Mouse (Mus musculus) forebrain, embryonic 14.5 days (tissue): Measurements from ENCODE around the gene Wnt4. TPM values are rescaled to one million over a fixed set of nuclear protein-coding genes. Genes with fewer than 3 reads are reported as not detected.

Experiments
- ATAC-seq: fragments of 200-750 bp; cut with Nextera tagmentation; 2 replicates; pipeline ENCODE4 v1.8.0; 2017; ENCODE audit warnings: mild to moderate bottlenecking, moderate library complexity
- DNase-seq: peaks from one replicate; pipeline ENCODE4 v3.0.0-alpha.2; 2015; ENCODE audit warnings: low spot score
- H3K27ac ChIP-seq: fragments of 300-500 bp; sonication (generic); 2 replicates; pipeline ENCODE4 v1.5.1; 2014; ENCODE audit warnings: low read depth, mild to moderate bottlenecking, control low read depth, low read length, moderate library complexity
- H3K27me3 ChIP-seq: fragments of 300-500 bp; sonication (generic); replicated peaks from 2 replicates; pipeline ENCODE4 v1.6.1; 2014; ENCODE audit warnings: low read length, control low read depth, mixed read lengths; ENCODE audit not compliant: control insufficient read depth, insufficient read depth
- H3K36me3 ChIP-seq: fragments of 300-500 bp; sonication (generic); 2 replicates; pipeline ENCODE4 v1.6.1; 2014; ENCODE audit warnings: low read length, control low read depth; ENCODE audit not compliant: control insufficient read depth, insufficient read depth
- H3K4me1 ChIP-seq: fragments of 300-500 bp; sonication (generic); 2 replicates; pipeline ENCODE4 v1.6.1; 2014; ENCODE audit warnings: antibody characterized with exemption, low read length, control low read depth; ENCODE audit not compliant: control insufficient read depth, insufficient read depth
- H3K4me2 ChIP-seq: fragments of 300-500 bp; sonication (generic); 2 replicates; pipeline ENCODE4 v1.6.1; 2014; ENCODE audit warnings: mild to moderate bottlenecking, control low read depth, low read length
- H3K4me3 ChIP-seq: fragments of 300-500 bp; sonication (generic); 2 replicates; pipeline ENCODE4 v1.5.1; 2014; ENCODE audit warnings: low read depth, low read length, control low read depth
- H3K9ac ChIP-seq: fragments of 300-500 bp; sonication (generic); 2 replicates; pipeline ENCODE4 v1.6.1; 2014; ENCODE audit warnings: mild to moderate bottlenecking, low read length, control low read depth, moderate library complexity
- H3K9me3 ChIP-seq: fragments of 300-500 bp; sonication (generic); replicated peaks from 2 replicates; pipeline ENCODE4 v1.6.1; 2016; ENCODE audit warnings: low read length, control low read depth, mixed read lengths; ENCODE audit not compliant: control insufficient read depth
- WGBS: fragments of 180-500 bp; shearing (Covaris S2); extraction: QIAGEN DNeasy Blood & Tissue Kit; methylation state at CpG from one replicate; pipeline ENCODE4 v1.1.7; 2014; 5-methylcytosine and 5-hydroxymethylcytosine counted together
- polyA plus RNA-seq: library from polyadenylated mRNA; unstranded; fragments of >200 nt; fragmentation: Nextera tagmentation; extraction: Ambion mirVana; gene quantifications from 2 replicates; pipeline ENCODE4 v1.2.1, GENCODE M21; 2014

Gene Wnt4
- polyA plus RNA-seq, 1 experiment from 2014 or later: 0.80 TPM

DNA sequence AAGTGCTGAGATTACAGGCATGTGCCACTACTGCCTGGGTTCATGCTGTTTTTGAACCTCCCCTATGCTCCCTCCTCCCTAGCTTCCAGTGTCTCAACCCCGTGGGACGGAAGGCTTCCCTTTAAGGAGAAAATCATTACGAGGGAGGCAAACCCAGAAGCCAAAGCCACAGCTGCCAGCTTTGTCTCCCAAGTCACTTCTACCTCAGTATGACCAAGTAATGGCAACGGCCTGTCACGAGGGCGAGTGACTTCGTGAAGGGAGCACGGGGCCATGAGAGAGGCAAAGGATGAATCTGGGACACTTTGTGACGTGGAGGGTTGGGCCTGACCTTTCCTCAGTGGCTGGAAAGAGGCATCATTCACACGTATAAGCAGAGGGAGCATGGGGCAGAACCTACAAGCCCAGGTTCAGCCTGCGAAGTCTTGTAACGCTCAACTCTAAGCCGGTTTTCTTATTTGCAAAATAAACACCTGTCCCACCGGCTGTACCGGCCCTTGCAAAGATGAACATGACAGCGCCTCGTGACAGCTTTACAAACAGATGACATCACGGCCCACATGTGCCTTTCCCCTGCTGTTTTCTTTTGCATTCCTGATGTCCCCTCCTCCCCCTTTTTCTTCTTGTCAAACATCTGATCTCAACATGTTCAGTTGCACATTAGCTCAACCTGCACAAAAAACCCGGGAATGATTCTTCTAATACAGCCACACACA, 29.9 kb downstream of the Wnt4 start:
- no peaks in the 10 kb centered on the region for H3K27me3 ChIP-seq
- no peak overlapping the region; the same call in 1 of the 2 replicates for H3K9ac ChIP-seq
- H3K4me2 ChIP-seq: no peak overlapping the region
- no peaks in the 10 kb centered on the region for H3K36me3 ChIP-seq
- ATAC-seq: peak; percentile 18; the same call in 1 of the 2 replicates
- DNase-seq: peak; percentile 23
- no peaks in the 10 kb centered on the region for H3K4me1 ChIP-seq
- no peaks in the 10 kb centered on the region for H3K9me3 ChIP-seq
- H3K27ac ChIP-seq: no peak overlapping the region
- no peak overlapping the region for H3K4me3 ChIP-seq
- WGBS: 79% methylated on average over 19 of the region's 19 CpGs

DNA sequence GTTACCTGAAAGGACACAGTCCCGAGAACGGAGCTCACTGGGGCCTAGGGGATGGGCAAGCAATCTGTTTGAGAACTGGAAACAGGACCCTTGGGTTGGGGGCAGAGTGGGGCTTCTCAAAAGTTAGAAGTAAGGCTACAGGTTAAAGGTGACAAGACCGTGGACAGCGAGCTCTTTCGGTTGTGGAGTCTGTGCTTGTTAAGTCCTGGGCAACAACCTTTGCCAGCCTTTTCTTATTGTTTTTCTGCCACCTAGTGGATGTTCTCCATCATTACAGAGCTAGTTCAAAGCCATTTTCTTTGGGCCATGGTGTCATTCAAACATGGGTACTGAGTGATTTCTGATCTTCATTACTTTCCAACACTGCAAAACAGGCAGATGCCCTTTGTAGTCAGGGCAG, 31.1 kb downstream of the Wnt4 start:
- H3K4me3 ChIP-seq: no peak overlapping the region
- H3K9me3 ChIP-seq: no peaks in the 10 kb centered on the region
- H3K27me3 ChIP-seq: no peaks in the 10 kb centered on the region
- no peak for ATAC-seq
- no peak overlapping the region for H3K27ac ChIP-seq
- H3K9ac ChIP-seq: no peak overlapping the region
- H3K36me3 ChIP-seq: no peaks in the 10 kb centered on the region
- 59% methylated on average over 5 of the region's 5 CpGs for WGBS
- peak; percentile 78 for DNase-seq
- no peak overlapping the region for H3K4me2 ChIP-seq
- no peaks in the 10 kb centered on the region for H3K4me1 ChIP-seq

DNA sequence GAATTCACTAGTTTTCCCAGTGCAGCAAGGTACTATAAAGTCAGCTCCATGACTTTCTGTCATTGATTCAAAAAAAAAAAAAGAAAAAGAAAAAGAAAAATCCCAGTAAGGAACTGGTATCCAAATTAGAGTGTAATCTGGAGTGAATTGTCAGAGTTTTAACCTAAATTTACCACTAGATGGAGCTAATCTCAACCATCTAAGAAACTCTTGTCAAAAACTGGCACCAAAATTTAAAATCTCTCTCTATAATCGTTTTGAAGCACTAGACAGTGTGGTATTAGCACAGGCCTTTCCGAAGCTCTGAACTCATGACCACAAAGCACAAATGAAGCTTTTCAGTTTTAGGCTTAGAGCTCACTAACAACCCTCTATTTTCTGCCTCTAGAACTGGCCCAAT, 36.2 kb downstream of the Wnt4 start:
- peak; percentile 79 for DNase-seq

DNA sequence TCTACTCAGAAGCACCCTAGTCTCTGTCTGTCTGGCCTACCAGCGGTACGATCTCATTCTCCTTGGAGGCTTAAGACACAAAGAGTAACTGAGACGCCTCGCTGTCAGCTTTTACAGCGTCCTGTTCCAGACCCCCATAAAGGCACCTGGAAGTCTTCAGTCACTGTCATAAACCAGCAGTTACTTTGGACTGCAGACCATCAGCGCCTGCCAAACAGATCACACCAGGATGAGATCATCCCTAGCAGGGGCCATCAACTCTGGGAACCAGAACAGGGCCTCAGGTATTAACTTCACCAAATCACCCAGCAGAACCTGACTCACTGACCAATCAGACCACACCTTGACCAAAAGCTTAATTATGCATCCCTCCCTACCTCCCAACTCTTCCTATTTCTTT, 37.3 kb downstream of the Wnt4 start:
- no peak overlapping the region for H3K4me3 ChIP-seq
- H3K9me3 ChIP-seq: no peaks in the 10 kb centered on the region
- no peak overlapping the region for H3K4me2 ChIP-seq
- H3K36me3 ChIP-seq: peaks cover 17% of the 10 kb centered on the region
- ATAC-seq: no peak
- no peaks in the 10 kb centered on the region for H3K4me1 ChIP-seq
- H3K27me3 ChIP-seq: no peaks in the 10 kb centered on the region
- no peak for DNase-seq
- H3K27ac ChIP-seq: no peak overlapping the region
- no peak overlapping the region for H3K9ac ChIP-seq
- 84% methylated on average over 6 of the region's 6 CpGs for WGBS

More for the DNA sequence above, 36.2 kb downstream of the Wnt4 start:
- no peak overlapping the region for H3K4me3 ChIP-seq
- H3K4me1 ChIP-seq: no peaks in the 10 kb centered on the region
- peaks cover 9% of the 10 kb centered on the region; the same call in 1 of the 2 replicates for H3K36me3 ChIP-seq
- 57% methylated on average over 2 of the region's 2 CpGs for WGBS
- H3K27ac ChIP-seq: no peak overlapping the region
- H3K27me3 ChIP-seq: no peaks in the 10 kb centered on the region
- no peak for ATAC-seq
- no peak overlapping the region for H3K9ac ChIP-seq
- H3K4me2 ChIP-seq: no peak overlapping the region
- H3K9me3 ChIP-seq: no peaks in the 10 kb centered on the region

DNA sequence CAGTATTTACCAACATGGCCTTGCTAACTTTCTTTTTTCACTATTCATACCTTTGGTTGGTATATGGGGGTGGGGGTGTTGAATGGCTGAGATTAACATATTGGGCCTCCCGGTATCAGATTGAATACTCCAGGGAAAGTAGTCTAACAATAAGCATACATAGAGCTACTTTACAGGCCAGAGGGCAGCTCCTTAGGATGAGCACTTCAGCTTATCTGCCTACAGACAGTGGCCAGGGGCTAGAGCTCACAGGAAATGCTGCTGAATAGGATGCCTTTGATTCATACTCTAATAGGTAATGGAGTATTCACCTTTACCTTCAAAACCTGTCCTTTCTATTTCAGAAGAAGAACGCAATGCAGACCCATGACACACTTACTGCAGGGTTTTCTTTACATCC, 37.8 kb downstream of the Wnt4 start:
- 89% methylated on average over 2 of the region's 2 CpGs for WGBS
- Histone ChIP-seq H3K4me2 (no peak overlapping the region), H3K36me3 (peaks cover 20% of the 10 kb centered on the region), H3K9me3 (no peaks in the 10 kb centered on the region), H3K27me3 (no peaks in the 10 kb centered on the region), H3K9ac (no peak overlapping the region), H3K4me1 (no peaks in the 10 kb centered on the region), H3K4me3 (no peak overlapping the region), H3K27ac (no peak overlapping the region)
- ATAC-seq: no peak
- no peak for DNase-seq

DNA sequence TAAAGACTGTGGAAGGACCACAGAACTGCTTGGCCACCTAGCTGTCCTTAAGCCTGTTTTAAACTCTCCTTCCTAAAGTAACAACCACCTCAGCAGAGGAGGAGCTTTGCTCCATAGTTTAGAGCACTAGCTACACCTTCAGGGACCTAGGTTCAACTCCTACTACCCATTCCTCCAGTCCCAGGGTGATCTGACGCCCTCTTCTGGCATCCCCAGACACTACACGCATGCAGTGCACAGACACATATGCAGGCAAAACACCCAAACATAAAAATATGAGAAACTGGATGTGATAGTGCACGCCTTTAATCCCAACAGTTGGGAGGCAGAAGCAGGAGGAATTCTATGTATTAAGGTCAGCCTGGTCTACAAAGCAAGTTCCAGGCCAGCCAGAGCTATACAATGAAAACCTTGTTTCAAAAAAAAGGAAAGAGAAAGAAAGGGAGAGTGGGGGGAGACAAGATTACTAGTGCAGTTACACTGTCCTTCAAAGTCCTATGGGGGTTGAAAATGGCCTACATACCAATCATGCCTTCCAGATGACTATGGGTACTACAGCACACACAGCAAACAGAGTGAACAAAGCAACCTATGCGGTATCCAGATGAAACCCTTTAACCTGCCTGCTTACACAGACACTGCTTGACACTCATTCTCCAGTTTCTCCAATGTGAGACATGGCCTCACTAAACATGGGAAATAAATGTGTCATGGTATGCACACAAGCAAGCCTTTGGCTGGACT, 38.9 kb downstream of the Wnt4 start:
- Histone ChIP-seq H3K27me3 (no peaks in the 10 kb centered on the region), H3K9ac (no peak overlapping the region), H3K9me3 (no peaks in the 10 kb centered on the region), H3K4me3 (no peak overlapping the region), H3K27ac (no peak overlapping the region), H3K36me3 (peaks cover 29% of the 10 kb centered on the region), H3K4me1 (no peaks in the 10 kb centered on the region), H3K4me2 (no peak overlapping the region)
- DNase-seq (no peak), ATAC-seq (no peak)
- 81% methylated on average over 4 of the region's 4 CpGs for WGBS

DNA sequence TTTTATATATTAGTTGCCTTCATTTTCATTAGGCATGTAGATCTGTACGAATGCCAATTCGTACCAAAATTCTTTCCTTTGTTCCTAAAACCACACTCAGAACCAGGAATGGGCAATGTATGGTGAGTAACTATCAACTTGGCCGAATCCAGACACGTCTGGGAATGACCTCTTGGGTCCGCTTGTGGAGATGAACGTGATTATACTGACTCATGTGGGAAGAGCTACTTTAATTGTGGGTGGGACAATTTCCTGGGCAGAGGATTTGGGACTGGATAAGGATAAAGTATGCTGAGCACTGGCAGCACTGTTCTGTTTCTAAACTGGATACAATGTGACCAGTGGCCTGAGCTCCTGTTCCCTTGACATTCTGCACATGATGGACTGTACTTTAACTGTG, 47.6 kb downstream of the Wnt4 start:
- Histone ChIP-seq H3K27ac (no peak overlapping the region), H3K4me2 (no peak overlapping the region), H3K9ac (no peak overlapping the region), H3K4me1 (no peaks in the 10 kb centered on the region), H3K4me3 (no peak overlapping the region), H3K9me3 (no peaks in the 10 kb centered on the region), H3K27me3 (no peaks in the 10 kb centered on the region), H3K36me3 (peaks cover 56% of the 10 kb centered on the region)
- 92% methylated on average over 6 of the region's 6 CpGs for WGBS
- DNase-seq: no peak
- no peak for ATAC-seq

DNA sequence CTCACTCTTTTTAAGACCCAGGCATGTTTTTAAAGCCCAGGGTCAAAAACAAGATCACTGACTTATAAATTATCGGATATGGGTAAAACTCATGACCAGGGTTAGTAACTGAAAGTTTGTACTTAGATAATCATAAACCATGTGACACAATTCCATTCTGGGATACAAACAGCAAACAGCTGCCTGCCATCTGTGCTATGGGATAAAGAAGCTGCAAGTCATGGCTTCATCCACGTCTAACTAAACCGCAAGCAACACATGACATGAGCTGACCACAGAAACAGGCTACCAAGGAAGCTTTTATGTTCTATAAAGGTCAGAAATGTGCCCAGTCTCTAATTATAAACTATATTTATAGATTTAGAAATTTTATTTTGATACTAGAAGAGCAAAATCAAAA, 49.2 kb downstream of the Wnt4 start:
- Histone ChIP-seq H3K36me3 (peaks cover 49% of the 10 kb centered on the region), H3K27me3 (no peaks in the 10 kb centered on the region), H3K4me1 (no peaks in the 10 kb centered on the region), H3K4me3 (no peak overlapping the region), H3K4me2 (no peak overlapping the region), H3K9me3 (no peaks in the 10 kb centered on the region), H3K9ac (no peak overlapping the region), H3K27ac (no peak overlapping the region)
- ATAC-seq (no peak), DNase-seq (no peak)
- WGBS: 93% methylated on average over 3 of the region's 3 CpGs

DNA sequence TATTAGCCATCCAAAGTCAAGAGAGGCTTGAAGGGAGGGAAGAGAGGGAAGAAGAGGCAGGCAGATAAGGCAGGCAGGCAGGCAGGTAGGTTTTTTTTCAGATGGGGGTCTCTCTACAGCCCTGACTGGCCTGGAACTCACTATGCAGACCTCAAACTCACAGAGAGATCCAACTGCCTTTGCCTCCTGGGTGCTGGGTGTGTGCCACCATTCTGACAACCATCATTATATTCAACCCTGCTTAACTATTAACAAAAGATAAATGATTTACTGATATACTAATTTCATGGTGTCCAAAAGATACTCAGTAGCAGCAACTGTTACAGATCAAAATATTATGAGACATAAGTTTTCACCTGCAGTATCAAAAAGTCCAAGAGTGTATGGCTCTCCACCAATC, 54.8 kb downstream of the Wnt4 start:
- DNase-seq: no peak
- H3K4me2 ChIP-seq: no peak overlapping the region
- no peaks in the 10 kb centered on the region for H3K27me3 ChIP-seq
- no peaks in the 10 kb centered on the region for H3K9me3 ChIP-seq
- no peak for ATAC-seq
- H3K9ac ChIP-seq: no peak overlapping the region
- H3K4me3 ChIP-seq: no peak overlapping the region
- peaks cover 62% of the 10 kb centered on the region for H3K36me3 ChIP-seq
- no peak overlapping the region for H3K27ac ChIP-seq
- no peaks in the 10 kb centered on the region for H3K4me1 ChIP-seq
